Mouse (Mus musculus): ENCODE results near the gene Hist1h2bg. TPM values are rescaled to one million over a fixed set of nuclear protein-coding genes. Genes with fewer than 3 reads are reported as not detected.
A peak's percentile ranks its signal among the peaks of the same experiment; 100 is the strongest.

Gene Hist1h2bg
- polyA plus RNA-seq, 1 experiment from 2014 or later = 4.0 TPM

- Histone ChIP-seq H3K36me3 (replicated peaks) (no peaks in the 10 kb centered on the region), H3K27ac (no peak overlapping the region), H3K4me2 (no peak overlapping the region), H3K9me3 (no peaks in the 10 kb centered on the region), H3K4me3 (no peak overlapping the region), H3K9ac (no peak overlapping the region), H3K4me1 (no peaks in the 10 kb centered on the region), H3K27me3 (replicated peaks) (no peaks in the 10 kb centered on the region)
- 82% methylated on average over 7 of the region's 7 CpGs for WGBS
- no peak for ATAC-seq (replicated peaks)
Observed at GRCm38 (mm10) chr13:23603182-23603699, 32.0 kb downstream of the Hist1h2bg start.

- H3K36me3 ChIP-seq (replicated peaks) = no peaks in the 10 kb centered on the region
- no peak overlapping the region for H3K9ac ChIP-seq
- 93% methylated on average over 3 of the region's 3 CpGs for WGBS
- no peaks in the 10 kb centered on the region for H3K9me3 ChIP-seq
- no peak for ATAC-seq (replicated peaks)
- H3K4me2 ChIP-seq = no peak overlapping the region
- H3K4me1 ChIP-seq = no peaks in the 10 kb centered on the region
- H3K27me3 ChIP-seq (replicated peaks) = no peaks in the 10 kb centered on the region
- no peak overlapping the region for H3K27ac ChIP-seq
- no peak overlapping the region for H3K4me3 ChIP-seq
Observed at GRCm38 (mm10) chr13:23604452-23604851, 33.3 kb downstream of the Hist1h2bg start.

- Histone ChIP-seq H3K4me2 (no peak overlapping the region), H3K27ac (no peak overlapping the region), H3K9ac (no peak overlapping the region), H3K4me3 (no peak overlapping the region), H3K36me3 (replicated peaks) (no peaks in the 10 kb centered on the region), H3K9me3 (no peaks in the 10 kb centered on the region), H3K27me3 (replicated peaks) (no peaks in the 10 kb centered on the region), H3K4me1 (no peaks in the 10 kb centered on the region)
- WGBS = 91% methylated on average over 3 of the region's 3 CpGs
- no peak for ATAC-seq (replicated peaks)
Observed at GRCm38 (mm10) chr13:23605052-23605451, 33.9 kb downstream of the Hist1h2bg start.

GRCm38 (mm10) chr13:23609209-23609608 is 38.0 kb downstream of the Hist1h2bg start:
- H3K4me1 ChIP-seq = no peaks in the 10 kb centered on the region
- no peaks in the 10 kb centered on the region for H3K9me3 ChIP-seq
- H3K4me3 ChIP-seq = no peak overlapping the region
- H3K9ac ChIP-seq = no peak overlapping the region
- no peak overlapping the region for H3K27ac ChIP-seq
- ATAC-seq (replicated peaks) = no peak
- no peaks in the 10 kb centered on the region for H3K36me3 ChIP-seq (replicated peaks)
- WGBS = 93% methylated on average over 4 of the region's 4 CpGs
- H3K4me2 ChIP-seq = no peak overlapping the region
- no peaks in the 10 kb centered on the region for H3K27me3 ChIP-seq (replicated peaks)

- Histone ChIP-seq H3K9me3 (no peaks in the 10 kb centered on the region), H3K36me3 (replicated peaks) (no peaks in the 10 kb centered on the region), H3K4me3 (no peak overlapping the region), H3K4me1 (no peaks in the 10 kb centered on the region), H3K4me2 (no peak overlapping the region), H3K27me3 (replicated peaks) (no peaks in the 10 kb centered on the region), H3K9ac (no peak overlapping the region), H3K27ac (no peak overlapping the region)
- ATAC-seq (replicated peaks) = no peak
Observed at GRCm38 (mm10) chr13:23609844-23610243, 38.6 kb downstream of the Hist1h2bg start.

- Histone ChIP-seq H3K27me3 (replicated peaks) (no peaks in the 10 kb centered on the region), H3K4me1 (no peaks in the 10 kb centered on the region), H3K4me2 (no peak overlapping the region), H3K27ac (no peak overlapping the region), H3K9me3 (no peaks in the 10 kb centered on the region), H3K4me3 (no peak overlapping the region), H3K36me3 (replicated peaks) (no peaks in the 10 kb centered on the region), H3K9ac (no peak overlapping the region)
- WGBS = 73% methylated on average over 2 of the region's 2 CpGs
- no peak for ATAC-seq (replicated peaks)
Observed at GRCm38 (mm10) chr13:23610393-23610792, 39.2 kb downstream of the Hist1h2bg start.

GRCm38 (mm10) chr13:23611638-23612037 is 40.4 kb downstream of the Hist1h2bg start:
- no peaks in the 10 kb centered on the region for H3K27me3 ChIP-seq (replicated peaks)
- no peaks in the 10 kb centered on the region for H3K36me3 ChIP-seq (replicated peaks)
- WGBS = 83% methylated on average over 3 of the region's 3 CpGs
- no peak overlapping the region for H3K4me2 ChIP-seq
- no peak overlapping the region for H3K27ac ChIP-seq
- H3K9ac ChIP-seq = no peak overlapping the region
- no peak overlapping the region for H3K4me3 ChIP-seq
- no peaks in the 10 kb centered on the region for H3K9me3 ChIP-seq
- no peaks in the 10 kb centered on the region for H3K4me1 ChIP-seq
- ATAC-seq (replicated peaks) = no peak

- Histone ChIP-seq H3K9me3 (no peaks in the 10 kb centered on the region), H3K27ac (peak overlapping the region; percentile 96), H3K9ac (peak overlapping the region; percentile 69), H3K4me1 (peaks cover 22% of the 10 kb centered on the region), H3K4me2 (peak overlapping the region; percentile 93), H3K4me3 (peak overlapping the region; percentile 61), H3K27me3 (replicated peaks) (no peaks in the 10 kb centered on the region), H3K36me3 (replicated peaks) (no peaks in the 10 kb centered on the region)
- 50% methylated on average over 12 of the region's 12 CpGs for WGBS
- ATAC-seq (replicated peaks) = no peak
Observed at GRCm38 (mm10) chr13:23620056-23620732, 49.0 kb downstream of the Hist1h2bg start.

GRCm38 (mm10) chr13:23620733-23621531 is 49.7 kb downstream of the Hist1h2bg start, which contains the start of gene Hist1h2be:
Gene Hist1h2be, minus strand, starts transcription at chr13:23621124.
- WGBS = under 1% methylated on average over 27 of the region's 27 CpGs
- Histone ChIP-seq H3K4me1 (peaks cover 22% of the 10 kb centered on the region), H3K27ac (peak within 1 kb of the TSS; percentile 96), H3K27me3 (replicated peaks) (no peaks in the 10 kb centered on the region), H3K9me3 (no peaks in the 10 kb centered on the region), H3K9ac (peak within 1 kb of the TSS; percentile 77), H3K4me3 (peak within 1 kb of the TSS; percentile 61), H3K4me2 (peak within 1 kb of the TSS; percentile 93), H3K36me3 (replicated peaks) (no peaks in the 10 kb centered on the region)
- peak; percentile 91 for ATAC-seq (replicated peaks)

Small RNA genes within 50 kb of the gene (microRNA-seq; reads per million reads assigned to microRNA genes)
- not detected for gene Gm44297
- gene Gm44359 = not detected
- gene Gm44394 = not detected

Other genes starting within 250 kb of the Hist1h2bg start
- gene Zfp322a, start 202.2 kb upstream of the Hist1h2bg start, polyA plus RNA-seq (2015; fragmentation: Nextera tagmentation; extraction: Ambion mirVana) = 52.2 and 55.1 TPM in 2 replicates
- 9.8 and 9.9 TPM in 2 replicates for gene Abt1, start 147.5 kb upstream of the Hist1h2bg start, polyA plus RNA-seq (2015; fragmentation: Nextera tagmentation; extraction: Ambion mirVana)
- 0.09 and 0.25 TPM in 2 replicates for gene Btn1a1, start 105.5 kb upstream of the Hist1h2bg start, polyA plus RNA-seq (2015; fragmentation: Nextera tagmentation; extraction: Ambion mirVana)
- not detected in 2 replicates for gene Btn2a2, start 82.5 kb upstream of the Hist1h2bg start, polyA plus RNA-seq (2015; fragmentation: Nextera tagmentation; extraction: Ambion mirVana)
- gene Hist1h4h, start 40.3 kb upstream of the Hist1h2bg start, polyA plus RNA-seq (2015; fragmentation: Nextera tagmentation; extraction: Ambion mirVana) = 3.3 and 5.1 TPM in 2 replicates
- gene Hist1h2af, start 37.5 kb upstream of the Hist1h2bg start, polyA plus RNA-seq (2015; fragmentation: Nextera tagmentation; extraction: Ambion mirVana) = 0.69 TPM in 1 of 2 replicates, not detected in the other
- 2.2 TPM in 1 of 2 replicates, not detected in the other for gene Hist1h3g, start 36.0 kb upstream of the Hist1h2bg start, polyA plus RNA-seq (2015; fragmentation: Nextera tagmentation; extraction: Ambion mirVana)
- gene Hist1h2bh, start 28.0 kb upstream of the Hist1h2bg start, polyA plus RNA-seq (2015; fragmentation: Nextera tagmentation; extraction: Ambion mirVana) = 0.15 and 0.44 TPM in 2 replicates
- gene Hist1h3f, start 27.3 kb upstream of the Hist1h2bg start, polyA plus RNA-seq (2015; fragmentation: Nextera tagmentation; extraction: Ambion mirVana) = 0.27 and 0.32 TPM in 2 replicates
- not detected in 2 replicates for gene Hist1h4f, start 19.7 kb upstream of the Hist1h2bg start, polyA plus RNA-seq (2015; fragmentation: Nextera tagmentation; extraction: Ambion mirVana)
- gene Hist1h1d, start 18.1 kb upstream of the Hist1h2bg start, polyA plus RNA-seq (2015; fragmentation: Nextera tagmentation; extraction: Ambion mirVana) = 0.14 and 0.15 TPM in 2 replicates
- gene Hist1h3e, start 9.0 kb upstream of the Hist1h2bg start, polyA plus RNA-seq (2015; fragmentation: Nextera tagmentation; extraction: Ambion mirVana) = 1.0 and 1.4 TPM in 2 replicates
- gene Hist1h2ae, start 176 bp upstream of the Hist1h2bg start, polyA plus RNA-seq (2015; fragmentation: Nextera tagmentation; extraction: Ambion mirVana) = 14.8 and 15.4 TPM in 2 replicates
- gene Hist1h2bf, start 2.8 kb downstream of the Hist1h2bg start, polyA plus RNA-seq (2015; fragmentation: Nextera tagmentation; extraction: Ambion mirVana) = 1.3 and 1.5 TPM in 2 replicates
- 1.6 TPM in 1 of 2 replicates, not detected in the other for gene Hist1h2ad, start 3.0 kb downstream of the Hist1h2bg start, polyA plus RNA-seq (2015; fragmentation: Nextera tagmentation; extraction: Ambion mirVana)
- 0.82 and 1.2 TPM in 2 replicates for gene Hist1h3d, start 4.4 kb downstream of the Hist1h2bg start, polyA plus RNA-seq (2015; fragmentation: Nextera tagmentation; extraction: Ambion mirVana)
- gene Hist1h4d, start 10.2 kb downstream of the Hist1h2bg start, polyA plus RNA-seq (2015; fragmentation: Nextera tagmentation; extraction: Ambion mirVana) = 34.2 and 34.9 TPM in 2 replicates
- gene Hist1h2be, start 49.7 kb downstream of the Hist1h2bg start, polyA plus RNA-seq (2015; fragmentation: Nextera tagmentation; extraction: Ambion mirVana) = 1.7 and 1.8 TPM in 2 replicates
- 5.4 and 5.5 TPM in 2 replicates for gene Hist1h1e, start 51.2 kb downstream of the Hist1h2bg start, polyA plus RNA-seq (2015; fragmentation: Nextera tagmentation; extraction: Ambion mirVana)
- 0.32 and 0.37 TPM in 2 replicates for gene Hist1h2ac, start 112.6 kb downstream of the Hist1h2bg start, polyA plus RNA-seq (2015; fragmentation: Nextera tagmentation; extraction: Ambion mirVana)
- gene Hist1h2bc, start 112.8 kb downstream of the Hist1h2bg start, polyA plus RNA-seq (2015; fragmentation: Nextera tagmentation; extraction: Ambion mirVana) = 17.3 and 17.7 TPM in 2 replicates
- not detected in 2 replicates for gene Hist1h1t, start 124.4 kb downstream of the Hist1h2bg start, polyA plus RNA-seq (2015; fragmentation: Nextera tagmentation; extraction: Ambion mirVana)
- gene Hist1h4c, start 127.1 kb downstream of the Hist1h2bg start, polyA plus RNA-seq (2015; fragmentation: Nextera tagmentation; extraction: Ambion mirVana) = 1.8 and 3.0 TPM in 2 replicates
- 3.0 and 3.8 TPM in 2 replicates for gene Hfe, start 139.5 kb downstream of the Hist1h2bg start, polyA plus RNA-seq (2015; fragmentation: Nextera tagmentation; extraction: Ambion mirVana)
- 6.9 and 8.3 TPM in 2 replicates for gene Hist1h1c, start 167.4 kb downstream of the Hist1h2bg start, polyA plus RNA-seq (2015; fragmentation: Nextera tagmentation; extraction: Ambion mirVana)
- gene Hist1h3c, start 174.2 kb downstream of the Hist1h2bg start, polyA plus RNA-seq (2015; fragmentation: Nextera tagmentation; extraction: Ambion mirVana) = 0.41 and 1.4 TPM in 2 replicates
- 0.37 and 0.83 TPM in 2 replicates for gene Hist1h2bb, start 175.3 kb downstream of the Hist1h2bg start, polyA plus RNA-seq (2015; fragmentation: Nextera tagmentation; extraction: Ambion mirVana)
- 4.6 and 7.2 TPM in 2 replicates for gene Hist1h2ab, start 179.7 kb downstream of the Hist1h2bg start, polyA plus RNA-seq (2015; fragmentation: Nextera tagmentation; extraction: Ambion mirVana)
- 0.67 and 1.2 TPM in 2 replicates for gene Hist1h3b, start 180.9 kb downstream of the Hist1h2bg start, polyA plus RNA-seq (2015; fragmentation: Nextera tagmentation; extraction: Ambion mirVana)
- gene Hist1h4b, start 185.6 kb downstream of the Hist1h2bg start, polyA plus RNA-seq (2015; fragmentation: Nextera tagmentation; extraction: Ambion mirVana) = 2.0 TPM in 1 of 2 replicates, not detected in the other
- gene Hist1h4a, start 189.8 kb downstream of the Hist1h2bg start, polyA plus RNA-seq (2015; fragmentation: Nextera tagmentation; extraction: Ambion mirVana) = not detected in 2 replicates
- 0.77 and 0.98 TPM in 2 replicates for gene Hist1h3a, start 191.0 kb downstream of the Hist1h2bg start, polyA plus RNA-seq (2015; fragmentation: Nextera tagmentation; extraction: Ambion mirVana)
- gene Hist1h1a, start 192.3 kb downstream of the Hist1h2bg start, polyA plus RNA-seq (2015; fragmentation: Nextera tagmentation; extraction: Ambion mirVana) = 0.41 and 0.48 TPM in 2 replicates
- gene Trim38, start 198.5 kb downstream of the Hist1h2bg start, polyA plus RNA-seq (2015; fragmentation: Nextera tagmentation; extraction: Ambion mirVana) = not detected in 2 replicates
- not detected in 2 replicates for gene Slc17a2, start 235.6 kb downstream of the Hist1h2bg start, polyA plus RNA-seq (2015; fragmentation: Nextera tagmentation; extraction: Ambion mirVana)